Mouse (Mus musculus) liver, embryonic 12.5 days (tissue): ENCODE results near the gene Cbfa2t3. TPM values are rescaled to one million over a fixed set of nuclear protein-coding genes. Genes with fewer than 3 reads are reported as not detected.

Source experiments
- ATAC-seq: fragments of 200-750 bp; cut with Nextera tagmentation; 2 replicates; pipeline ENCODE4 v1.8.0; 2017; ENCODE audit warnings: moderate number of reproducible peaks, mild to moderate bottlenecking, moderate library complexity
- H3K27ac ChIP-seq: fragments of 300-500 bp; sonication (generic); 2 replicates; pipeline ENCODE4 v1.5.1; 2016; ENCODE audit warnings: mild to moderate bottlenecking
- H3K27me3 ChIP-seq: fragments of 300-500 bp; sonication (generic); replicated peaks from 2 replicates; pipeline ENCODE4 v1.6.1; 2016; ENCODE audit warnings: mild to moderate bottlenecking, moderate library complexity
- H3K36me3 ChIP-seq: fragments of 300-500 bp; sonication (generic); 2 replicates; pipeline ENCODE4 v1.6.1; 2016; ENCODE audit warnings: mild to moderate bottlenecking, moderate library complexity
- H3K4me1 ChIP-seq: fragments of 300-500 bp; sonication (generic); 2 replicates; pipeline ENCODE4 v1.6.1; 2016
- H3K4me2 ChIP-seq: fragments of 300-500 bp; sonication (generic); 2 replicates; pipeline ENCODE4 v1.6.1; 2016; ENCODE audit warnings: mild to moderate bottlenecking, moderate library complexity
- H3K4me3 ChIP-seq: fragments of 300-500 bp; sonication (generic); 2 replicates; pipeline ENCODE4 v1.5.1; 2016; ENCODE audit warnings: mild to moderate bottlenecking, moderate library complexity
- H3K9ac ChIP-seq: fragments of 300-500 bp; sonication (generic); 2 replicates; pipeline ENCODE4 v1.6.1; 2016; ENCODE audit warnings: mild to moderate bottlenecking, moderate library complexity
- H3K9me3 ChIP-seq: fragments of 300-500 bp; sonication (generic); replicated peaks from 2 replicates; pipeline ENCODE4 v1.6.1; 2016; ENCODE audit warnings: mild to moderate bottlenecking, moderate library complexity
- WGBS: fragments of 180-500 bp; shearing (Covaris S2); methylation state at CpG from one replicate; pipeline ENCODE4 v1.1.7; 2016; ENCODE audit not compliant: insufficient replicate concordance; 5-methylcytosine and 5-hydroxymethylcytosine counted together
- polyA plus RNA-seq: library from polyadenylated mRNA; unstranded; fragments of >200 nt; fragmentation: Nextera tagmentation; extraction: Ambion mirVana; gene quantifications from 2 replicates; pipeline ENCODE4 v1.2.1, GENCODE M21; 2016

The Cbfa2t3 gene
- polyA plus RNA-seq, 1 experiment from 2014 or later = 7.7 TPM

- Histone ChIP-seq H3K36me3 (peaks cover 53% of the 10 kb centered on the region), H3K9ac (no peak overlapping the region), H3K4me1 (peaks cover 31% of the 10 kb centered on the region), H3K27ac (no peak overlapping the region), H3K9me3 (no peaks in the 10 kb centered on the region), H3K27me3 (no peaks in the 10 kb centered on the region), H3K4me3 (no peak overlapping the region), H3K4me2 (no peak overlapping the region)
- 82% methylated on average over 9 of the region's 9 CpGs for WGBS
- ATAC-seq = no peak
Observed at GRCm38 (mm10) chr8:122658807-122659160, 40.1 kb downstream of the Cbfa2t3 start.

GRCm38 (mm10) chr8:122658149-122658806 is 40.6 kb downstream of the Cbfa2t3 start:
- Histone ChIP-seq H3K4me3 (no peak overlapping the region), H3K9ac (no peak overlapping the region), H3K4me2 (no peak overlapping the region), H3K27me3 (no peaks in the 10 kb centered on the region), H3K4me1 (peaks cover 32% of the 10 kb centered on the region), H3K36me3 (peaks cover 58% of the 10 kb centered on the region), H3K9me3 (no peaks in the 10 kb centered on the region), H3K27ac (no peak overlapping the region)
- ATAC-seq = no peak
- 72% methylated on average over 10 of the region's 10 CpGs for WGBS

GRCm38 (mm10) chr8:122656056-122656999 is 42.6 kb downstream of the Cbfa2t3 start:
- Histone ChIP-seq H3K27me3 (no peaks in the 10 kb centered on the region), H3K36me3 (peaks cover 55% of the 10 kb centered on the region), H3K4me2 (no peak overlapping the region), H3K4me1 (peaks cover 29% of the 10 kb centered on the region), H3K9me3 (no peaks in the 10 kb centered on the region), H3K9ac (no peak overlapping the region), H3K27ac (no peak overlapping the region), H3K4me3 (no peak overlapping the region)
- WGBS = 66% methylated on average over 13 of the region's 13 CpGs
- no peak for ATAC-seq

- 81% methylated on average over 7 of the region's 7 CpGs for WGBS
- H3K27ac ChIP-seq = no peak overlapping the region
- no peak overlapping the region for H3K4me3 ChIP-seq
- peaks cover 62% of the 10 kb centered on the region for H3K36me3 ChIP-seq
- no peaks in the 10 kb centered on the region for H3K9me3 ChIP-seq
- H3K4me1 ChIP-seq = peaks cover 21% of the 10 kb centered on the region
- no peak overlapping the region for H3K9ac ChIP-seq
- ATAC-seq = no peak
- no peak overlapping the region for H3K4me2 ChIP-seq
- no peaks in the 10 kb centered on the region for H3K27me3 ChIP-seq
Observed at GRCm38 (mm10) chr8:122654768-122655167, 44.1 kb downstream of the Cbfa2t3 start.

GRCm38 (mm10) chr8:122652643-122653042 is 46.3 kb downstream of the Cbfa2t3 start:
- Histone ChIP-seq H3K9ac (no peak overlapping the region), H3K27me3 (no peaks in the 10 kb centered on the region), H3K4me1 (peaks cover 21% of the 10 kb centered on the region), H3K27ac (no peak overlapping the region), H3K9me3 (no peaks in the 10 kb centered on the region), H3K36me3 (peaks cover 68% of the 10 kb centered on the region), H3K4me2 (no peak overlapping the region), H3K4me3 (no peak overlapping the region)
- 65% methylated on average over 6 of the region's 6 CpGs for WGBS
- no peak for ATAC-seq

- H3K4me1 ChIP-seq = peaks cover 19% of the 10 kb centered on the region
- no peak overlapping the region for H3K4me3 ChIP-seq
- H3K9me3 ChIP-seq = no peaks in the 10 kb centered on the region
- no peak overlapping the region for H3K9ac ChIP-seq
- no peak for ATAC-seq
- H3K4me2 ChIP-seq = no peak overlapping the region
- H3K27ac ChIP-seq = no peak overlapping the region
- 77% methylated on average over 16 of the region's 16 CpGs for WGBS
- H3K27me3 ChIP-seq = no peaks in the 10 kb centered on the region
- peaks cover 78% of the 10 kb centered on the region for H3K36me3 ChIP-seq
Observed at GRCm38 (mm10) chr8:122651326-122651921, 47.5 kb downstream of the Cbfa2t3 start.

GRCm38 (mm10) chr8:122648192-122648970 is 50.5 kb downstream of the Cbfa2t3 start:
- peaks cover 89% of the 10 kb centered on the region for H3K36me3 ChIP-seq
- no peak overlapping the region for H3K9ac ChIP-seq
- H3K4me1 ChIP-seq = 0 out of 2 replicates have a peak, but pooled peaks cover 4% of the 10 kb centered on the region
- H3K9me3 ChIP-seq = no peaks in the 10 kb centered on the region
- no peak overlapping the region for H3K4me2 ChIP-seq
- WGBS = 83% methylated on average over 15 of the region's 15 CpGs
- no peak for ATAC-seq
- H3K27me3 ChIP-seq = no peaks in the 10 kb centered on the region
- no peak overlapping the region for H3K4me3 ChIP-seq
- H3K27ac ChIP-seq = no peak overlapping the region

- H3K27ac ChIP-seq = no peak overlapping the region
- 85% methylated on average over 16 of the region's 16 CpGs for WGBS
- no peak overlapping the region for H3K4me2 ChIP-seq
- H3K4me3 ChIP-seq = no peak overlapping the region
- no peaks in the 10 kb centered on the region for H3K27me3 ChIP-seq
- H3K36me3 ChIP-seq = peaks cover 97% of the 10 kb centered on the region
- H3K9ac ChIP-seq = no peak overlapping the region
- H3K9me3 ChIP-seq = no peaks in the 10 kb centered on the region
- no peak for ATAC-seq
- H3K4me1 ChIP-seq = no peaks in the 10 kb centered on the region
Observed at GRCm38 (mm10) chr8:122646337-122646736, 52.6 kb downstream of the Cbfa2t3 start.

GRCm38 (mm10) chr8:122644175-122644954 is 54.5 kb downstream of the Cbfa2t3 start:
- Histone ChIP-seq H3K9ac (no peak overlapping the region), H3K9me3 (no peaks in the 10 kb centered on the region), H3K36me3 (peaks cover 97% of the 10 kb centered on the region), H3K4me1 (peaks cover 12% of the 10 kb centered on the region), H3K4me3 (no peak overlapping the region), H3K27ac (no peak overlapping the region), H3K4me2 (no peak overlapping the region), H3K27me3 (no peaks in the 10 kb centered on the region)
- no peak for ATAC-seq
- WGBS = 70% methylated on average over 6 of the region's 6 CpGs

GRCm38 (mm10) chr8:122642071-122642470 is 56.8 kb downstream of the Cbfa2t3 start:
- H3K9ac ChIP-seq = no peak overlapping the region
- no peak overlapping the region for H3K4me3 ChIP-seq
- no peaks in the 10 kb centered on the region for H3K9me3 ChIP-seq
- H3K4me1 ChIP-seq = peaks cover 35% of the 10 kb centered on the region
- no peak for ATAC-seq
- no peak overlapping the region for H3K4me2 ChIP-seq
- no peaks in the 10 kb centered on the region for H3K27me3 ChIP-seq
- H3K27ac ChIP-seq = no peak overlapping the region
- H3K36me3 ChIP-seq = peaks cover 97% of the 10 kb centered on the region
- WGBS = 66% methylated on average over 9 of the region's 9 CpGs

- H3K27me3 ChIP-seq = no peaks in the 10 kb centered on the region
- 88% methylated on average over 15 of the region's 15 CpGs for WGBS
- ATAC-seq = no peak
- H3K9ac ChIP-seq = no peak overlapping the region
- H3K4me3 ChIP-seq = no peak overlapping the region
- peaks cover 41% of the 10 kb centered on the region for H3K4me1 ChIP-seq
- H3K36me3 ChIP-seq = peaks cover 97% of the 10 kb centered on the region
- no peak overlapping the region for H3K27ac ChIP-seq
- no peak overlapping the region for H3K4me2 ChIP-seq
- H3K9me3 ChIP-seq = no peaks in the 10 kb centered on the region
Observed at GRCm38 (mm10) chr8:122641406-122641805, 57.5 kb downstream of the Cbfa2t3 start.
